16 mouse cellular contexts compared by ENCODE assay signal in genomic region chr1:73123012-73123411, GRCm38 (mm10).
"Had no signal": no experiment of that assay in that cellular context is flagged by ENCODE, and none has a peak within 500 bp of the region (broad histone marks: within the 10 kb centered on the region; RNA-seq: fewer than 3 reads in every experiment).

No protein-coding gene starts in this region.

- ATAC-seq: liver, postnatal 0 days; lung, postnatal 0 days had no signal

- H3K4me1 ChIP-seq: lung, embryonic 15.5 days; megakaryocyte, embryonic 14.5 days; midbrain, embryonic 12.5 days; neural tube, embryonic 12.5 days had no signal

- H3K27me3 ChIP-seq: lung, embryonic 15.5 days; megakaryocyte, embryonic 14.5 days; midbrain, embryonic 12.5 days; neural tube, embryonic 12.5 days had no signal

- H3K9me3 ChIP-seq: lung, embryonic 15.5 days; midbrain, embryonic 12.5 days; neural tube, embryonic 12.5 days had no signal

- H3K4me3 ChIP-seq: lung, embryonic 15.5 days; megakaryocyte, embryonic 14.5 days; midbrain, embryonic 12.5 days; neural tube, embryonic 12.5 days had no signal

- H3K36me3 ChIP-seq: lung, embryonic 15.5 days; midbrain, embryonic 12.5 days; neural tube, embryonic 12.5 days had no signal

- H3K27ac ChIP-seq: lung, embryonic 15.5 days; macrophage; midbrain, embryonic 12.5 days; neural tube, embryonic 12.5 days had no signal

- H3K4me2 ChIP-seq: lung, embryonic 15.5 days; midbrain, embryonic 12.5 days; neural tube, embryonic 12.5 days had no signal

- H3K9ac ChIP-seq: liver, postnatal 0 days; lung, embryonic 15.5 days; midbrain, embryonic 12.5 days; neural tube, embryonic 12.5 days had no signal

- DNase-seq: liver, postnatal 0 days; lung, adult 2 months; lung, postnatal 14 days; lung, postnatal 36 days; midbrain, embryonic 14.5 days; right cerebral cortex, postnatal 14 days; spleen, adult 18-20 months; thymus, adult 18-20 months; thymus, postnatal 14 days; thymus, postnatal 36 days had no signal
